Mouse (Mus musculus): ENCODE measurements around the gene Tsc22d3.

Gene Tsc22d3

DNA sequence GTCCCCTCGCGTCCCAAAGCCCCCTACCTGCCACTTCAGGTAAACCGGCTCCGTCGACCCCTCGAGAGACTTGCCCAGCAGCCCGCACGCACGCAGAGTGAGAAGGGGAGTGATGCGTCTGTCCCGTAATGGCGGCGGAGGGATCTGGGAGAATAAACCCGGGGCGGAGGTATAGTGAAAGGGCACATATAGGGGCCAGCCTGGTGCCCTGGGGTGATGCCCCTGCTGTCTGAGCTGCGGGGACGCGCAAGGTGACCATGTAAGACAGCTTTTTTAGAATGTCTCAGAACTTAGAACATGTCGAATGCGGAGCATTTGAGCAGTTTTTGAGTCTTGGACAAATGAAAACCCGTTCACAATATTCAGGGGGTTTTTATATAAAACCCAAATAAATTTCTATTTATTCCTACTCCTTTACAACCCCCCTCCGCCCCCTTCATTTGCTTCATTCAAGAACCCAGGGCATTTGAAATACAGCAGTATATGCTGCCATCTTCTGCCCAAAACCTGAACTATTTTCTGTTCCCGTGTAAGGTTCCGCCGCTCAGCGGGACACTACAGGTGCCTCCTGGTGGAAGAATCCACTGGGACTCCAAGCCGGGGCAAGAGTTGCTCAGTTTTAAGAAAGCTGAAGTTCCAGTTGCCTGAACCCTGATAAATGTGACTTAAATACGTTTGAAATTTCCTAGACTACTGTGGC, at the start of gene Tsc22d3:
Gene Tsc22d3 (minus strand): TSS at position 250 of the 700 bp plus-strand sequence.
- DNase-seq: peak; percentile 36 to 72

DNA sequence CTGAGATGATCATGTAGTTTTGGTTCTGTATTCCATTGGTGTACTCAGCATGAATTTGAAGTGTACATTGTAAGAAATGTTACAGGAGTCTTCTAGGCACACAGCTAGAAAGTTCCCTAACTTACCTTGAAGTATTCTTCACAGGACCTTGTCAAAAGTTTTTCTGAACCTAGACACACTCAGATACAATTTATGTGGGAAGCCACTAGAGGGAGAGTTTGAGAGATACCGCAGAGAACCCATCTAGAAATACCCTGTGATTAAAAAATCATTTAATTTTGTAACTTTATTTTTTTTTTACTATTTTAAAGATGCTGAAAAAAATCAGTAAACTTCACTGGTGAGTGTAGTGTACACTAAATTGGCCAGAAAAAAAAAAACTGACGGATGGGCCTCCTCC, 39.1 kb upstream of the Tsc22d3 start:
- DNase-seq: no peak

DNA sequence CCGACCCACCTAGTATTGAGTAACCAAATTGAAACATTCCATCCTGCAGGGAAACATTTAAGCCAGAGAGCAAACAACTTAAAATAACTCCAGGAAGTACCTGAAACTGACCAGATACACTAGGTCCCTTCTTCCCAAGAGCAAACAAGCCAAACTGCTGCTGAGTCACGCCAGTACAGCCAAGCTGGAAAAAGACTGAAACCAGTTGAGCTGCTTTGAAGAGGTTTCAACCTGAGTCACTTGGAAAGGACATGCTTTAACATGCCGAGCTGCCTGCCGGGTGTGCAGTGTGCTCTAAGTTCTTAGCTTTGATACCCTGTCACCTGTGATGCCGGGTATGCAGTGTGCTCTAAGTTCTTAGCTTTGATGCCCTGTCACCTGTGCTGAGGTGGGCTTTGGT, 37.6 kb upstream of the Tsc22d3 start:
- no peak for DNase-seq

DNA sequence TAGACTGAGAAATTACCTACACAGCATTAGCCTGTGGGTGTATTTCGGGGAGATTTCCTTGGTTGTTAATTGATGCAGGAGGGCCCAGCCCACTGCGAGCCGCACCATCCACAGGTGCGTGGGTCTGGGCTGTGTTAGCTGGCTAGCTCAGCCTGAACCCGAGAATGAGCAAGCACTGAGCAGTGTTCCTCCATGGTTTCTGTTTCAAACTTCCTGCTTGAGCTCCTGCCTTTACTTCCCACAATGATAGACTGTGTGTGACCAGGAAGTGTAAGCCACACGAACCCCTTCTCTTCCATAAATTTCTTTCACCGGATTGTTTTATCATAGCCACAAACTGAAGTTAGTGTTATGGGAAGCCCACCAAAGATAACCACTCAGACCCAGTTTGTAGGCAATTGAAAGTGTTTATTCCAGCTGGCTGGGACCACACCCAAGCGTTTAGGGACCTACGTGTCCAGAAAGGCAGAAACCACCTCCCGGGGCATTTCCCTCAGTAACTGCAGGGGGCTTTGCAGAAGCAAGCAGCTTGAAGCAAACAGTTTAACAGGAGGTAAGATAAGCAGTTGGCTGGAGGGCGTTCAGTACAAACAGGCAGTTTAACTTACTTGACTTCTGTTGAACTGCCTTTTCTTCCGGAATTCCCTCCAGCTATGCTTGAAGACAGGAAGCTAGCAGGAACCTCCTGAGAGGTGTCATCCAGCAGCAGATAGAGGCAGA, 24.6 kb upstream of the Tsc22d3 start:
- no peak for DNase-seq

DNA sequence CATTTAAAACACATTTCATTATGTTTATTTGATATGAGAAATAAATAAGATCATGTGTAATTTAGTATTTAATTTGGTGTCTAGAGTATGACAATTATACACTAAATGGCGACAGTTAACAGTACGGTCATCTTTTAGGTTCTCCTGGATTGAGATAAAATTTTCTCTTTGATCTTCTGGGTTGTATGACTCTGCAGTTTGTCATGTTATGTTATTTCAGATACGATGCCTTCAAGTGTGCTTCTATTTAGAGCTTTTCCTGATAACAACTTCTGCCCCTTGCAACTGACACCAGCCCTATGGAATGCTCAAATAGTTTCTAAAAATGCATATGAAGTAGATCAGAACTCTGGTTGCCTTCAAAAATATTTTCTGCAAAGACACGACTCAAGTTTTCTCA, 9.5 kb upstream of the Tsc22d3 start:
- DNase-seq: no peak

DNA sequence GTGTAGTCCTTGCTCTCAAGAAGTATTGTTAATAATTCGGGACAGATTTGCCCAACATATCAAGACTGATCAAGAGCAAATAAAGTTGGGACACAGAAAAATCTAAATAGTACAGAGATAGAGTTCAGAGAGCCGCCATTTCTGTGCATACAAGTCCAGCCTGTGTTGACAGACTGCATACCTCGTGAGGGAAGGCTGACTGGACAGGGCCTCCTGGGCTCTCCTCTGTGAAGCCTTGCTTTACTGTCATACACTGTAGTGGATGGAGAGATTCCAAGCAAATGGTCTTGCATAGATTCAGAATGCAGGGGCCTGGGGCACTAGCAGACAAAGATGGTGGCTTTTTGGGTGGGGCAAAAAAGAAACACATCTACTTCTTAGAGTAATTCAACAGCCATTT, 1.4 kb upstream of the Tsc22d3 start:
- DNase-seq: no peak

DNA sequence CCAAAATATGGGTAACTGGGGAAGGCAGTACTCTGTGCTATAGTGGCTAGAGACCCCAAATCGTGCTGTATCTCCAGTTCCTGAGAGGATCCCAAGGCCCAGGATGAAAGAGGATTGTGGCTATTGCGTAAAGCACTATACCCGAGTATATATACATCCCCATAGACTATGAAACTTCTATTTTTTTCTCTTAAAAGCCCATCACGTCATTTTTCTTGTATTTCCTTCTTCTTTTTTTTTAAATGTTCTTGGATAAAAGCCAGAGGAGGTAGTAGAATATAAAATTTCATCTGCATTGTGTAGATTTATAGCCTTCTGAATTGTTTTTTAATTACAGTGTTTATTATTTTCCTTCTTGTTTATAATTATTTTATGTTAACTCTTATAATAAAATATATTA, 852 bp upstream of the Tsc22d3 start:
- no peak for DNase-seq

DNA sequence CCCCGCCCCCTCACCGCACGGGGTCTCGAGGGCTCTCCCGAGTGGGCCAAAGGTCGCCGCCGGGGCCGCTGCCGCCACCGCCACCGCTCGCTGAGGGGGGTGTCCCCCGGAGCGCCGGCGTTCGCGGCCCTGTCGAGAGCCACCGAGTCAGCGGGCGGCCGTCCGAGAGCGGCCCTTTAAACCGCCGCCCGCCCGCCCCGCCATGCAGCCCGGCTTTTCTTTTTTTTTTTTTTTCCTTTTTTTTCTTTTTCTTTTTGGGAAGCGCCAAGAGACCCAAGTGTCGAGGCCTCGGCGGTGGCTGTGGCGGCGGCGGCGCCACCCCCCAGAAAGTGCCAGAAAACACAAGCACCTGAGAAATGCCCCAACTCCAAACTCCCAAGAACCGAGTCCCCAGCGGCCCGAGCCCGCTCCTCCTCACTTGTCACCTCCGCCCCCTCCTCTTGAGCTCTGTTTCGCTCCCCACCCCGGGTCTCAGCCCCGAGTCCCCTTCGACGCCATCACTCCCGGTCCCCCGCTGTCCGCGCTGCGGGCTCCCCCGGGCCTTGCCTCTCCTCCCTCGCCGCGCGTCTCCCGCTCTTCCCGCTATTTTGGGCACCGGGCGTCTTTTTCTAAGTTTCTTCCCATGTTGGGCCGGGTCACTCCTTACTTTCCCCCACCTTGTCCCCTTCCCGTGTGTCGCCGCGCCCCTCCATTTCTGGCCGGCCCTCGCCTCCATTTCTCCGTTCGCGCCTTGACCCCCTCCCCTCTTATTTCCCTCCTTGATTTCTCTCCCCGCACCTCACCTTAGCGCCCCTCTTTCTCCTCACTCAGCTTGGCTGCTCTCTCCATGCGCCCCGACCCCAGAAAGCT, 674 bp downstream of the Tsc22d3 start:
- DNase-seq: peak; percentile 12 to 26

DNA sequence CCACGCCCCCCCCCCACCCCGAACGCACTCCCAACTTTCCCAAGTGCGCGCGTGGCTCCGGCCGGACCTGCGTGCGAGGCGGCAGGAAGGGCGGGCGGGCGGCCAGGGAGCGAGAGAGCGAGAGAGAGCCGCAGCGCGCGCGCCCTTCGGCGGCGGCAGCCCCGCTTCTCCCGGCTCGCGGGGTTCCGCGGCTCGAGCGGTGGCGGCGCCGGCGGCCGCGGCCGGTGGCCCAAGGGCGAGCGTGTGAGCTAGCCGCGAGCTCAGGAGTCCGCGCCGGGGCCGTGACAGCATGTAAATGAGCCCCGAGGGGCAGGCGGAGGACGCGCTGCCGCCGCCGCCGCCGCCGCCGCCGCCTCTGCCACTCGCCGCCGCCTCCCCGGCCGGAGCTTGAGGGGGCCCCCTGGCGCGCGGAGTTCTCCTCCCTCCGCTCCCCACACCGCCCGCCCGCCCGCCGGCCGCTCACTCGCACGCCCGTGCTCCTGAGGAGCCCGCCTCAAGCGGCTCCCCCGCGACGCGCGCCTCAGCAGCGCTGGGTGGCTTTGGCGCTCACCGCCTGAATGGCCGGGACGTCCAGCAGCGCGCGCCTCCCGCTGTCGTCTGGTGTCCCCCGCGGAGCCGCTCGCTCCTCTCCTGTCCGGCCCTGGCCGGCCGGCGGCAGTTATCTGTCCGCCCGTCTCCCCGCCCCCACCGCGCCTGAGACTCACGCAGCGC, 1.5 kb downstream of the Tsc22d3 start:
- peak; percentile 75 to 85 for DNase-seq

DNA sequence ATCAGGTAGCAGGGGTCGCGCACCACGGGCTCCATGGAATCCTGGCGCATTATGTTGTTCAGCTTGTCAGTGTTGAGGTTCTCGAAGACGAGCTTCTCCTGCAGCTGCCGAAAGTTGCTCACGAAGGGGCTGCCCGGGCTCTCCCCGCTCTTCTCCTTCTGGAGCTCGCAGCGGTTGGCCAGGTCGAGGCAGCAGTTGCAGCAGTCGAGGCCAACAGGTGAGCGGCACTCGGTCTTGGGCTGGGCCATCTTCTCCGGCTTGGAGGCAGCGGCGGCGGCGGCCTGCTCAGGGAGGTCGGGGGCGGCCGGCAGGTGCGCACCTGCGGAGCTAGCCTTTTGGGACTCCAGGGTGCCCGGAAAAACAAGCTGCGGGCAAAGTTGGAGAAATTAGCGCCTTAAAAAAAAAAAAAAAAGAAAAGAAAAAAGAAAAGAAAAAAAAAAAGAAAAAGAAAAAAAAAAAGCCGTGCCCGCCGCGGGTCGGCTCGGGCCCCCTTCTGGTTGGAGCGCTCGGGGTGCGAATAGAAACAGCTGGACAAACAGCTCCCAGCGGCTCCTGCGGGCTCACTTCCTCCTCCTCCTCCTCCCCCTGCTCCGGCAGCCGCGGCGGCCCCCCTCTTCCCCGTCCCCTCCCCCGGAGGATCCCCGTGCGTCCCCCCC, 2.1 kb downstream of the Tsc22d3 start:
- DNase-seq: peak; percentile 26 to 28

DNA sequence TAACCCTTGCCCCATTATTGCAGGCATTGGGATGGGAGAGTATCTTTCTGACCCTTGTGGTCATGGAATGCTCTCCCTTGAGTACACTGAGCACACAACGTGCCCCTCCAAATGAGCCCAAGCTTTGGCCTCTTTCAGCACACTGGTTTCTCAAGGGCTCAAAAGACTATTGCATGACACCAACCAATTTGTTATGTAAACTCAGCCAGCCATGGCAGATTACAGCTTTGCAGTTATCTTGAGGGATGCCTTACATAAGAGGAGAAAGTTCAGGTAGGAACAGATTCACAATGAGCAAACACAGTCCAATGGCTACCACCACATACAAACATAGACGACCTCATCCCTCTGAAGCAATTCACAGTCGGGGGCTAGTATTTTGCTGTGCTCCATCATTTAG, 9.3 kb downstream of the Tsc22d3 start:
- DNase-seq: no peak

DNA sequence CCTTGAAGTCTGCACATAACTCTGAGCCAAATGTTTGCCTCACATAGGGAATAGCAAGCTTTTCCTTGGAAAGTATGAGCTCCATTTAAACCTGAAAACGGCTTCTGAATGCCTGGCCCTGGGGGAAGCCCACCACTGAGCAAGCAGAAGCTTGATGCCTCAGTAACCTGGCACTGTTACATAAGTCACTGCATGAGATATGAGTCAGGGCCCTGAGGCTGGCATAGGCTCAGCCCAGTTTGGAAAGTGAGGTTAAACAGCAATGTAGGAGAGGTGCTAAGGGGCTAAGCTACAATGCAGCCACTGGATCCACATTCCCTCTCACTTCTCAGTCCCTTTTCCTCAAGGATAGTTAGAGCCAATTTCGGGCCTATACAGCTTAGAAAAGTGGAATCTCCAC, 10.3 kb downstream of the Tsc22d3 start:
- DNase-seq: no peak

DNA sequence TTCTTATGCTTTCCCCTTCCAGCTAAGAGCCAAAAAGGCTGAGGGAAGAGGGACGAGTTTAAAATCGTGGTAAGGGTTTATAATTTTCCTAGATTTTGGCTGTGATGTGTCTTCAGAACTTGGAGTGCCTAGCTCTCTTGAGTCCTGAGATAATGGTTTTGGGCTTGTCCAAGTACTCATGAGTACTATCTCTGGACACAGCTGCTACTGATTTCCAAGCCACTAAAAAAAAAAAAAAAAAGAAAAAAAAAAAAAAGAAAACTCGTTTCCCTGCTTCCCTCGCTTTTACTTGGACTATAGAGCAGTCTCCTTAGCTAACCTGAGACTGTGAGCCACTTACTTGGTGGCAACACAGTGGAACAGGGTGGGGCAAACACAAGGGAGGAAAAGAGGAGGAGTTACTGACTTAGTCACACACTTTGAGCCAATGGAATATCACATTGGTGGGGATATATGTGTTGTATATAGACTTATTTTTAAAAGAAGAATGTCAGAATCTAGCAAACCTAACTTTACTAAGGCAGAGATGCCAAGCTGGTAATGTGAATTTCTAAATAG, 11.2 kb downstream of the Tsc22d3 start:
- DNase-seq: no peak

DNA sequence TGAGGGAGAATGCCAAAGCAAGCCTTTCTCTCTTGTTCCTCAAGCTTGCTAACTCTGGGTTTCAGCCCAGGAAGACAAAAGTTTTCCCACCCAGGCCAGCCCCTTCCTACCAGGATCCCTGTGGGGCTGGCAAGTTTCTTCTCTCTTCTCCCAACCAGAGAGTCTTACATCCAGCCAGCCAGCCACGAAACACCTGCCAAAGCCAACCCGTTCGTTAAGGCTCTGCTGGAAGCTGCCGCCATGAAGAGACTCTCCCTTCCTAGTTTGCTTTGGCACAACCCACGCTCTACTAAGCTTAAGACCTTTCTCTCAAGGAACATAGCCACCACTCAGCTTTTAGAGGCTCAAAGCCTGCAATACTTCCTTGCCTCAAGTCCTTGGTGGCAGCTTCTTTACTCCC, 11.9 kb downstream of the Tsc22d3 start:
- DNase-seq: no peak

DNA sequence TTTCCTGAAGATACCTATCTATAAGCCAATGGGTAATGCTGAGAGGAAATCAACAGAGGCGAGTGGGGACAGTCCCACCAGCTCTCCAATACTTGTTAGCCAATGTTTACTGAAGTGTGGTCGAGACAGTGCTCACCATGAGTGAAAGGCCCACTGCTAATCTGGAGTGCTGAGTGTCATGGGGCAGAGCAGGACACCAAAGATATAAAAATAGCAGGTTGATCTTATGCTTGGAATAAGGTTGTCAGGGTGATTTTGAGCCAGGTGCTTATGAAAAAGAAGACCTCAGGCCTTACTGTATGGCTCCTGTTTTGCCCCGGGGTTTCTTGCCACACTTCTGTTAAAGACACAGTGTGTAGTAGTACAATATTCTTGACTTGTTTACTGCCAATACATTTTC, 20.0 kb downstream of the Tsc22d3 start:
- no peak for DNase-seq

DNA sequence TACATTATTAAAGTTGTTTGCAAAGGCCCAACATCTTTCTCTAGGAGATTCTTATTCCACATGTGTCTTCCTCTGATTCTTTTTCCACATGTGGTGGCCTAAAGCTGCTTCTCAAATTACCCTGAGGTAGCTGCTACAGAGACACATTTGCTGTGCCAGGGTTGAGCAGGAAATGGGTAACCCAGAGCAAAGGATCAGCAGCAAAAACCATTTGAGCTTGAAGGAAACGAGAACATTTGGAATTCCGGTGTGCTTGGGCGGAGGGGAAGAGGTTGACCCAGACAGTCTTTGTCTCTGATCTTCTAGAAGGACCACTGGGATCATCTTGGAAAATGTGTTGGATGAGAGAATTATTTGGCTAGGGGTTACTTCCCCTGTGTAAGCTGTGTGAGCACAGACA, 24.8 kb downstream of the Tsc22d3 start:
- no peak for DNase-seq

DNA sequence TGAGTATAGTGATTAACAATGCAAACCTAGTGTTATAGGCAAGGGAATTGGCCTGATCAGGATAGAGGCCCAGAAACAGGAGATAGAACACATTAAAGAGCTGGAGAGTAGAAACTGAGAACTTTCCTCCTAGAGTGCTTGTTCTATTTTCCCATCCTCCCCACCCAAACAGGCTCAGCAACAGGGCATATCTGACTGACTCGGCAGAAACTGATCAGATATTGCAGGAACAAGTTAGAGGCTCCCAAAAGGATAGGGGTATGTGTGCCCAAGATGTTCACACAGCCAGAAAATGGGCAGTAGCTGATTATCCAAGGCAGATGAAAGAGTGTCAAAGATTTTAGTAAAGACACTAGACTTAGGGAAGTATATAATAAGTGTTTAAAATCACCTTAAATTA, 25.3 kb downstream of the Tsc22d3 start:
- no peak for DNase-seq

DNA sequence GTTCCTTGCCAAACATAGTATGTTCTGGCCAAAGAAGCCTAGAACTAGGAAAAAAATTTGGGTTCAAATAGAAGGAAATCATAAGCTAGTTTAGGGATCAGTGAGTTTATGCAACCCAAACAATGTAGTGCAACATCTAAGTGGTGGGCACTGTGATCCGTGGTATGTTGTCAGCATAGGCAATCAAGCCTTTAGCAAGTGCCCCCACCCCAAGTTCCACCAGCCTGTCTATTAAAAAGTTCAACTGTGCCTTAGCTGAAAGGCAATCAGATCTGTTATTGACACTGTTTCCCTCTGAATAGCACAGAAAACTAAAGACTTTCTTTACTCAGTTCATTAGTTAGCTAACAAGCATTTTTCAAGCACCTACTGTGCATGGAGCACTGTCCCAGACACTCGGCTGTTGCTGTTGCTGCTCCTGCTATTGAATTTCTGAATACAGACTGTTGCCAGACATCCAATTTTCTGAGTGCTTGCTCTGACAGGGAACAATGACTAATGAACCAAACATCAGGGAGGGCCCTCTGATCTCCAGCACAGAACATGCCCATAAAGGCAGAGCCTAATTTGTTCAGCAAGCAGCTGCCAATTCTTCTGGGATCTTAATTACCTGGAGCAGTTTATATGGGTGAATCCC, 27.6 kb downstream of the Tsc22d3 start:
- DNase-seq: no peak

DNA sequence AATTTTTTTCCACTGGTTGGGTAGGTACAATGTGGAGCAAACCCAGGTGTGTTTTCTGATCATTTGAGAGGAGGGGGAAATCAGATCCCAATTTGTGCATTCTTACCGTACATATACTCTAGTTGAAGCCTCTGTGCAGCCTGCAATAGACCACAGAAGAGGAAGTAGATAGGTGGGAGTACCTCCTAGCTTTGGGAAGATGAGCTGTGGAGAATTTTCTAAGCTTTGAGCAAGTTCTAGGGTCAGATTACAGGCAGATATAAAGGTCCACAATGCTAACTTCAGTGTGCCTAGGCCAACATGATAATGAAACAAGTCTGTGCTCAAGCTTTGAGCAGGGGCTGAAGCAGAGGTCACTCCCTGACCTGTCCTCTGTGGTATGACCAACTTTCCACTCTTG, 30.9 kb downstream of the Tsc22d3 start:
- DNase-seq: no peak

DNA sequence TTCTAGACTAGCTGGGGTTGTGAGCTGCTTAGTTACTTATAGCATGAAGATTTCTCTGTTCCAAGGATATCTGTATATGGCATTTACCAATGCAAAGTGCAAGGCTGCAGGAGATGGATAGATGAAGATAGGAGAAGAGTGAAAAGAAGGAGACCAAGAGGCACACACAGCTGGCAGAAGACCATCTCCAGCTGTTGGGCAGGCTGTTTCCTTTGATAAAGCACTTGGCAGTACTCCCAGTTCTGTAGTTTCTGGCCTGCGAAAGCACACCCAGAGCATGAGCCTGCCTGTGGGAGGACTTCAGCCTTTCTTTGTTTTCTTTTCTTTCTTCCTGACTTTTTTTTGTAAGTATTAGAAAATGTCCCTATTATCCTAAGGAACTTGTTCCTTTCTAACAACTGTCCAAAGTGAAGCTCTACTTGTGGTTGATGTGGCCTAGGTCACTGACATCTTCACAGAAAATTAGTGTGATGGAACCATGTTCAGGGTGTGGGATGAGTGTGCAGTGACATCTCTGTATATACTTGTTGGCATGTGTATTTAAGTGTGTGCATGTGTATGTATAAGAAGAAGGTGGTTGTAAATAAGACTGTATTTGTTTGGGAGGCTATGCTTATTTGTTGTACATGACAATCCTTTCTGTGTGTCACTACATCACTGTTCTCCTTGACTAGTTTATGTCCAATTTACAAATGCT, 32.6 kb downstream of the Tsc22d3 start:
- DNase-seq: peak; percentile 38 to 66

DNA sequence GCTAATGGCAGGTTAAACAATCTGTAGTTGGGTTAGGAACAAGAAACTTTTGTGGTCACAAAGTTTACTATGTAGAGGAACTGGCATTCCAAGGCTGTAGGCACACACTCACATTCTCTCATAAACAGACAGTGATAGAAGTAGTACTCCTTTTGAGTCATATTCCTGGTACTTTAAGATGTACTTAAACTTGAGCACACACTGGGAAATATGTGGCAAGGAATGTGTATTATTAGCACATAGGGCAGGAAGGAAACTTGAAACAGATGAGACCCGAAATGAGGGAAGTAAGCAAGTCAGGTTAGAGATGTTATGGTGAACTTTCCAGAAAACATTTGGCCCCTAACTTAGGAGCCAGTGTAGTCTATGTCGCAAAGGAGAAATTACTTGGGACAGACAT, 34.7 kb downstream of the Tsc22d3 start:
- no peak for DNase-seq
